Mouse (Mus musculus): ENCODE results near the gene Glt8d1. TPM values are rescaled to one million over a fixed set of nuclear protein-coding genes. Genes with fewer than 3 reads are reported as not detected.
A peak's percentile ranks its signal among the peaks of the same experiment; 100 is the strongest.

The Glt8d1 gene
- 10 to 100 TPM; 23.6 to 25.7 TPM for total RNA-seq (2021)
- long read RNA-seq, experiment 1, transcript Glt8d1-201 (10 exons, 2,018 nt), result major isoform, 16 of 36 reads
- long read RNA-seq, experiment 1, partial matches to known transcripts, result 2 of 36 reads
- long read RNA-seq, experiment 1, other reads (novel, unspliced or antisense), result 14 of 36 reads
- long read RNA-seq, experiment 2, transcript Glt8d1-201 (10 exons, 2,018 nt), result major isoform, 7 of 38 reads
- long read RNA-seq, experiment 2, transcript Glt8d1-202 (10 exons, 1,498 nt), result major isoform, 7 of 38 reads
- long read RNA-seq, experiment 2, partial matches to known transcripts, result 0 of 38 reads
- long read RNA-seq, experiment 2, other reads (novel, unspliced or antisense), result 23 of 38 reads

DNA sequence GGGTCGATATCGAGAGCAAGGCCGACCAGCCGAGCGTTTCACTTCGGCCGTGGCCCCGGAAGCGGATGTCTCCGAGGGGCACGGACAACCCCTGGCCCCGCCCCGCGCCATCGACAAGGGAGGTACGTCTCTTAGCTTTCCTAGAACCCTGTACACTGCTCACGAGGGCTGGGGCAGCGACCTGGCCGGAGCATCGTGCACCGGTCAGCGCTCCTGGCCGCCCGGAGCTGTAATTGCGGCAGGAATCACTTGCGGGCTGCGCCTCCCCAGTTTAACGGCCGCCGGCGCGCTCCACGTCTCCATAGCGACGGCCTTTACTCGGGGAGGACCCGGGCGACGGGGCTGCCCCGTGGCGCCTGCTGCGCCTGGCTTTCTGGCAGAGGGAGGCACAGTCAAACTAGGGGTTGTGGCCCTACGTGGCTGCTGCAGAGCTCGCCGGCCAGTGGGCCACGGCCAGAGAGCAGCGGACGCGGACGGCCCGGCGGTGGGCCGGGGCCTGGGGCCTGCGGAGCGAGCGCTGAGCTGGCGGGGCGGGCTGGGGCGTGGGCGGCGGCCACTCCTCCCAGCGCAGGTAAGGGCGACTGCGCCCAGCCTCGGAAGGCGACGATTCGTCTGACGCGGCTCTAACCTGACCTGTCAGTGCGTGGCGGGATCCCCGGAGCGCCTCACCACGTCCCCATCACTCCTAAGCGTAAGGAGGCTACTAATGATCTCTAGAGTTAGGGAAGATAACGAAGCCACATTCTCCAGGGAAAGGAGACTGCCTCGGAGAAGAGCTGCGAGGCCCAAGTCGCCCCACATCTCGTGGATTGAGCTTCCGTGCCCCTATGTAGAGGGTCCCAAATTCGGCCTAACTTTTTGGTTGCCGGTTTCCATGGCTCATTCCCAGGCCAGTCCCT is at the start of gene Glt8d1, which contains the start of gene Spcs1:
Gene Glt8d1 (plus strand): TSS at position 94 of the 899 bp plus-strand sequence.
Gene Spcs1 (minus strand): TSS at position 366 of the 899 bp plus-strand sequence.
- intact Hi-C loops (cut with DNase I), result loop anchor here (2.0 kb wide), 2 partner anchors 17 to 51 kb away; partner anchors contain the start of genes Gnl3, Nek4 and Pbrm1
- DNase-seq, result peak; percentile 87 to 88

DNA sequence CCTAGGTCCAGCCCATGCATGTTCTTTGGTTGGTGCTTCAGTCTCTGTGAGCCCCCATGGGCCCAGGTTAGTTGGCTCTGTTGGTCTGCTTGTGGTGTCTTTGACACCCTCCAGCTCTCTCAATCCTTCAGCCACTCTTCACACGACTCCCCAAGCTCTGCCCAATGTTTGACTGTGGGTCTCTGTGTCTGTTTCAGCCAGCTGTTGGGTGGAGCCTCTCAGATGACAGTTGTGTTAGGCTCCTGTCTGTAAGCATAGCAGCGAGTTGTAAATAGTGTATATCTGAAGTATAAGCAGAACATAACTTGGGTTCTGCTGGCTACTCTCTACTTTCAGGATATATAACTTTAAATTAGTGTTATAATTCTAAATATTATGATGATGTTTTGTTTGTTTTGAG is 42.7 kb upstream of the Glt8d1 start:
- DNase-seq, result no peak
- intact Hi-C loops (cut with DNase I), result no loop called here

DNA sequence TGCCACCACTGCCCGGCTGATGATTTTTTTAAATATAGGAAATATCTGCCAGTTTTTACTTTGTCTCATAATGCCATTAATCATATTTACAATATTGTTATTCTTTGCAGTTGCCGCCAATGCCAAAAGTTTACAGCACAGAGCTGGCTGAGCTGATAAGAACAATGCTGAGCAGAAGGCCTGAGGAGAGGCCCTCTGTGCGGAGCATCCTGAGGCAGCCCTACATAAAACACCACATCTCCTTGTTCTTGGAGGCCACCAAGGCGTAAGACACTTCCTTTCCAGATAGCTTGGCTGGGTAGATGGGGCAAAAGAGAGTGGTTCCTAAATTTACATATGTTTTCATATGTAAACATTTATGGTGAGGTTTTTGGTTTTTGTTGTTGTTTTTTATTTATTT is 42.2 kb upstream of the Glt8d1 start:
- DNase-seq, result no peak
- intact Hi-C loops (cut with DNase I), result no loop called here

DNA sequence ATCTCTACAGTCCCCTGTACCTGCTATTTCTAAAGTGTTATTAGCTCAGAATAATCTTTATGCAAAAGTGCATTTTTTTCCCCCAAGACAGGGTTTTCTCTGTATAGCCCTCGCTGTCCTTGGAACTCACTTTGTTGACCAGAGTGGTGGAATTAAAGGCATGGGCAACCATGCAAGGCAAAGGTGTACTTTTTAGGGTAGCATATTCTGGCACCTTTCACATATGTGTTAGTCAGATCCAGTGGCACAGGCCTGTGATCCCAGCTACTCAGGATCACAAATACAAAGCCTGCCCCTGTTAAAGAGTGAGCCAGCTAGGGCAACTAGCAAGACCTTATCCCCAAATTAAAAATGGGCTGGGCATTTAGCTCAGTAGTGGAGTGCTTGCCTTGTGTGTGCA is 40.8 kb upstream of the Glt8d1 start:
- DNase-seq, result no peak
- intact Hi-C loops (cut with DNase I), result no loop called here

DNA sequence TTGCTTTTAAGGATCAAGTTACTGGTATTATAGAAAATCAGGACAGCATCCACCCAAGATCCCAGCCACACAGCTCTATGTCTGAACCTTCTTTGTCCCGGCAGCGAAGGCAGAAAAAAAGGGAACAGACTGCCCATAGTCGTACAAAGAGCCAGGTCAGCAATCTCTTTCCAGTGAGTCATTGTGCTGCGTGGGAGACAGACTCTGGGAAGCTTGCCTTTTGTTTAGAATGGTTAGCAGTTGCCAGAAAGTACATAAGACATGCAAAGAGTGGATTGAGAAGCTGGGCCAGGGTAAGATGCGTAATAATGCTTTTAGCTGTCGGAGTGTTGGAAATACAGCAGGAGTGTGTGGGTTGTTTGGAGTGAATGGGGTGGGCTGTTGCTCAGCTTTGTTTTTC is 27.0 kb upstream of the Glt8d1 start:
- peak; percentile 10 to 27 for DNase-seq
- intact Hi-C loops (cut with DNase I), result no loop called here

DNA sequence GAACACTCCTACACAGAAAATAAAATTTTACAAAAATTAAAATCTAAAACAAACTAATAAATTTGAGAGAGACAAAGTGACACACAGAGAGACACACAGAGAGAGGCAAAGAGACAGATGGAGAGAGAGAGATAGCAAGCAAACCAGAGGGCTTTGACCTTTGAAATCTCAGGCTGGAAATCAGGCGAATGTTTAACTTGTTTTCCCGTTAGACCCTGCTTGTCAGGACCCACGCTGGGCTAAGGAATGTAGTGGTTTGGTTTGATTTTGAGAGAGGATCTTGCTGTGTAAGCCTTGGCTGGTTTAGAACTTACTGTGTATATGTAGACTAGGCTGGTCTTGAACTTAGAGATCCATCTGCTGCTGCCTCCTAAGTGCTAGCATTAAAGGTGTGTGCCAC is 25.0 kb upstream of the Glt8d1 start:
- DNase-seq, result no peak
- intact Hi-C loops (cut with DNase I), result no loop called here

DNA sequence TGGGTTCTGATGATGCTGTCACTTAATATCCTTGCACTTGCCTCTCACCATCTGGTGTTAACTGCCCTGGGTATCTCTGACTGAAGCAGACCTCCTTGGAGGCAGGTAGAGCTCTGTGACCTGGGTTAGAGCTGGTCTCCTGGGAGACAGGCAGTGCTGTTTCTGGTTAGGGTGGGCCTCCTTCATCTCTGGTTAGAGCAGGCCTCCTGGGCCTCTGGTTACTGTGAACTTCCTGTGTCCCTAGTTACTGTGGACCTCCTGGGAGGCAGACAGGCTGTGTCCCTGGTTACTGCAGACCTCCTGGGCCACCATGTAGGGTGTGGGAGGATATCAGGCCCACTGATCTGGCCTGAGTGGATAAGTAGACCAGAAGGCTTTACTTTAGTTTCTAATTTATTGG is 4.8 kb upstream of the Glt8d1 start:
- intact Hi-C loops (cut with DNase I), result no loop called here
- no peak for DNase-seq

DNA sequence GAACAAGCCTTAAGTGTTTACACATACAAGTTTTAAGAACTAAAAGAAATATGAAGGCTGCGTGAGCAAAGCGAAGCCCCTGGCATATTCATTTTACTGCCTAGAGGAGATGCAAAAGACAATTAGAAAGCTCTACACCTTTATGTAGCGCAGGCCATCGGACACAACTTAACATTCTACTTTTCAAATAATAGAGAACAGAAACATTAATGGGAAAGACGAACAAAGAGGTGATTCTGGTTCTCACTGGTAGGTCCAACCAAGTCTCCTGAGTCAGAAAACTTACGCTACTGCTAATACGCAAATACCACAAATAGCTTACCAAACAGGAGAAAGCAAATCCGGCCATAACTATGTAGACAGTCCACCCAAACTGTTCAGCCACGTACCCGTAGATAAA is 844 bp upstream of the Glt8d1 start:
- DNase-seq, result no peak
- intact Hi-C loops (cut with DNase I), result loop anchor here (2.0 kb wide), 2 partner anchors 18 to 50 kb away; partner anchors contain the start of genes Gnl3, Nek4 and Pbrm1

DNA sequence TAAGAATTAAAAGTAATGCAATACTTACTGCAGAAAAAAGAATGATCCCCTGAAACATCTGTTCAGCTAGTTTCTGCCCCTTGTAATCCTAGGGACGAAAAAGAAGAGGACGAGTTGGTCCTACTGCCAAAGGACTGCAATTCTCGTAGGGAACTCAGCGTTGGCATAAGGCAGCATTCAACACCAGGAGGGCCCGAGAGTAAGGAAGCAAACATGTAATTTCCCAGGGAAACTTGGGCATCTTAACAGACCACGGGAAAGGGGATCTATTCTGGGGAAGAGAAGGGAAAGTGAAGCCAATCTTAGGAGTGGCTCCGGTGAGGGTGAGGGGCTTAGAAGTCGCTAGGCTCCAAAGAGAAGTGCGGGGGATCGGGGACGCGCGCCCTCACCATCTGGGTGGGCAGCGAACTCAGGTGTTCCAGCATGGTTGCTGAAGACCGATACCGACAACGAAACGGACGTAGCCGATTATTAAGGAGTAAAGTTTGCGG is 339 bp upstream of the Glt8d1 start:
- DNase-seq, result no peak

DNA sequence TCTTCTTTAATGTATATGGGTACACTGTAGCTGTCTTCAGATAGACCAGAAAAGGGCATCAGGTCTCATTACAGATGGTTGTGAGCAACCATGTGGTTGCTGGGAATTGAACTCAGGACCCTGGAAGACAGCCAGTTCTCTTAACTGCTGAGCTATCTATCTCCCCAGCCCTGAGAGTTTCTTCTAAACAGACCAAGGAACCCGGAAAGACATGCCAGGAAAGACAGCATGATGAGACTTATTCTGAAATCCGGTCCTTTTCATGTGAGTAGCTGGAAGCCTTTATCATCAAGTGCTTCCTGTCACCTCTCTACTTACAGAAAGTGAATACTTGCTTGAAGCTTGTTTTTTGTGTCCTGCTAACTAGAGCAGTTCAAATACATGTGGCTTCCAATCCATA is 3.3 kb downstream of the Glt8d1 start:
- DNase-seq, result no peak
- intact Hi-C loops (cut with DNase I), result no loop called here

More for the DNA sequence above, 339 bp upstream of the Glt8d1 start:
- intact Hi-C loops (cut with DNase I), result loop anchor here (2.0 kb wide), 2 partner anchors 18 to 50 kb away; partner anchors contain the start of genes Gnl3, Nek4 and Pbrm1

DNA sequence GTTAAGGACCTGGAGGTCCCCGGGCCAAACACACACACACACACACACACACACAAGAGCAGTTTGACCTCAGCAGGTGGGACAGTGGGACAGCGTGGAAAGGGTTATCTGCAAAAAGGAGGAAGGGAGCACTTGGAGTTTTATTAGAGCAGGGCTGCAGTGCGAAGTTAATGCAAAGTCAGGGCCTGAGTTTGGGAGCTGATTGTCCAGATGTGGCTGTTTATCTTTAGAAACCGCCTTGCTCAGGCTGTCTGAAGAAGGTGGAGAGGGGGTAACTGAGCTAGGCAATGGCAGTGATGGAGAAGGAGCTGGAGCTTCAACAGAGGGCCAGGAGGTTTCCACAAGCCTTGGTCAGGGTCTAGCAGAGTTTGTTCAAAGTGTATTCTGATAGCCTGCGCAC is 5.6 kb downstream of the Glt8d1 start:
- no peak for DNase-seq
- intact Hi-C loops (cut with DNase I), result no loop called here

DNA sequence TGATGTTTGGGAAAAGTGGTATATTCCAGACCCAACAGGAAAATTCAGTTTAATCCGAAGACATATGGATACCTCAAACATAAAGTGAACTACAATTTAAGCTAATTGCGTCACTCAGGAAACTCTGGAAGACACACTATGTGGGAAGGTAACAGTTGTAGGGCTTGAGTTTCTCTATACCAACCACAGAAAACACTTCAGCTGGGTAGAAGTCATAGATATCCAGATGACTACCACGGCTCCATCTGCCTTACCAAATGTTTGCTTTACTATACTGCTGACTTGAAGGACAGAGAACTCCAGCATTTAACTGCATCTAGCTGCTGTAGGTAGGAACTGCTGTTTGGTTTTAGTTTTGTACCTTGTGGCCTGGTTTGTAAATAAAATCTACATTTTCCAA is 10.4 kb downstream of the Glt8d1 start:
- intact Hi-C loops (cut with DNase I), result no loop called here
- DNase-seq, result no peak

DNA sequence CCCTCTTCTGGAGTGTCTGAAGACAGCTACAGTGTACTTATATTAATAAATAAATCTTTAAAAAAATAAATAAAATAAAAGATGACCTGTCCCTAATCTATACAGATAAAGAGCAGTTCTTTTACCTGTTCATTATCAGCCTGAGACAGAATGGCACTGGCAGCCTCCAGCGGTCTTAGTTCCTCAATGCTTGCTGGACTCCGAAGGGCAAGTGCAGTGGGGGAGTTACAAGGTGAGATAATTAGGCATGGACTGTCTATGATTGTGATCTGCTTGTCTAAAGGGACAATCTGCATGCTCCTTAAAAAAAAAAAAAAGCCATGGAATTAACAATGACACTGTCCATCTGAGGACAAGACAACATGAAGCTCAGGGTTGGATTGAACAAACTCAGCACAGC is 12.7 kb downstream of the Glt8d1 start:
- intact Hi-C loops (cut with DNase I), result no loop called here
- no peak for DNase-seq

DNA sequence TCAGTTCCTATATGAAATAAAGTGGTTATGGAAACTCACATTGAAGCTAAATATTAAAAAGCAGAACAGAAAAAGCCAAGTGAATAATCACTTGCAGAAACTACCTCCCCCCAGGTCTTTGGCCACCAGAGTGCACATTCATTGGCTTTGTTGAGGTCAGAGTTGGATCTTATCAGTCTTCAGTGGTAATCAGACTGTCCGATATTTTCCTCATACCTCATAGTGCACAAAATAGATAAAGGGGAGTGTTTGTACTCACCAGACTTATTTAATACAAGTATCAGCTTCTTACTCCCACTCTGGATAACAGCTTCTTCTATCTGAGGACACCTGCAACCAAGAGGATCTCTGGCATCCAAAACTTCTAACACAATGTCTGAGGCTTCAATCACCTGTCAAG is 14.9 kb downstream of the Glt8d1 start:
- intact Hi-C loops (cut with DNase I), result no loop called here
- no peak for DNase-seq

DNA sequence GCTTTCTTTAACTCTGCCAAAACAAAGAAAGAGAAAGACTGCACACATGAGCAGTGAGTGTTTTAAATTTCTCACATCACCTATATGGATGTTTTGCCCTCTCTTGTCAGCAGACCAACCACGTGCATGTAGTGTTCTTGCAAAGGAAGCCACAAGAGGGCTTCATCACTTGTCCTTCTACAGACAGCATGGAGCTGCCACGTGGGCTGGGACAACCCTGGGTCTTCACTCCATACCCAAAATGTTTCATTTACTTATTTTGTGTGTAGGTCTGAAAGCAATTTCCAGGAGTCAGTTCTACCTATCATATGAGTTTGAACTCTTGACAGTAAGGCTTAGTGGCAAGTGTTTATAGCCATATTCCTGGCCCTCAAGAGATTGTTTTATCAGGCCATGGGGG is 16.7 kb downstream of the Glt8d1 start:
- DNase-seq, result no peak
- intact Hi-C loops (cut with DNase I), result loop anchor here (2.0 kb wide), 1 partner anchor 17 kb away; the partner anchor contains the start of genes Glt8d1 and Spcs1

DNA sequence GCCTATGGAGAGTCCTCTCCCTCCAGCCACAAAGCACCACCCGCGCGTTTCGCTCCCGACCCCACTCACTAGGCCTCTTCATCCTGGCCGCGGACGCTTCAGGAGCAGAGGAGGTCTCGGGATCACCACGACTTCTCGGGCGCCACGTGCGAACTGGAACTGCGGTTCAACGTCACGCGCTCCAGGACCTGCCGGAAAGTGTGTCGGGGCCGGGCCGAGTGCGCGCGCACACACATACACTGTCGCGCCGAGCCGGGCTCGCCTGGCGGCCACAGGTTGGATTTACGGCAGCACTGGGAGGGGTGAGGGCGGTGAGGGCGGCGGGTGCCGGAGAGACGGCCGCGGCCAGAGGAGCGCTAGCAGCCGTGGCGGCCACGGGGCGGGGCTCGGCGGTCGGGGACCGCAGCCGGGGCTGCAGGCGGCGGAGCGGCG is 17.7 kb downstream of the Glt8d1 start, which contains the start of the genes Pbrm1 and Gnl3:
Gene Pbrm1 (plus strand): TSS at position 279 of the 432 bp plus-strand sequence.
Gene Gnl3 (minus strand): TSS at position 293 of the 432 bp plus-strand sequence.
- DNase-seq, result peak; percentile 97
- intact Hi-C loops (cut with DNase I), result loop anchor here (2.0 kb wide), 1 partner anchor 18 kb away; the partner anchor contains the start of genes Glt8d1 and Spcs1

DNA sequence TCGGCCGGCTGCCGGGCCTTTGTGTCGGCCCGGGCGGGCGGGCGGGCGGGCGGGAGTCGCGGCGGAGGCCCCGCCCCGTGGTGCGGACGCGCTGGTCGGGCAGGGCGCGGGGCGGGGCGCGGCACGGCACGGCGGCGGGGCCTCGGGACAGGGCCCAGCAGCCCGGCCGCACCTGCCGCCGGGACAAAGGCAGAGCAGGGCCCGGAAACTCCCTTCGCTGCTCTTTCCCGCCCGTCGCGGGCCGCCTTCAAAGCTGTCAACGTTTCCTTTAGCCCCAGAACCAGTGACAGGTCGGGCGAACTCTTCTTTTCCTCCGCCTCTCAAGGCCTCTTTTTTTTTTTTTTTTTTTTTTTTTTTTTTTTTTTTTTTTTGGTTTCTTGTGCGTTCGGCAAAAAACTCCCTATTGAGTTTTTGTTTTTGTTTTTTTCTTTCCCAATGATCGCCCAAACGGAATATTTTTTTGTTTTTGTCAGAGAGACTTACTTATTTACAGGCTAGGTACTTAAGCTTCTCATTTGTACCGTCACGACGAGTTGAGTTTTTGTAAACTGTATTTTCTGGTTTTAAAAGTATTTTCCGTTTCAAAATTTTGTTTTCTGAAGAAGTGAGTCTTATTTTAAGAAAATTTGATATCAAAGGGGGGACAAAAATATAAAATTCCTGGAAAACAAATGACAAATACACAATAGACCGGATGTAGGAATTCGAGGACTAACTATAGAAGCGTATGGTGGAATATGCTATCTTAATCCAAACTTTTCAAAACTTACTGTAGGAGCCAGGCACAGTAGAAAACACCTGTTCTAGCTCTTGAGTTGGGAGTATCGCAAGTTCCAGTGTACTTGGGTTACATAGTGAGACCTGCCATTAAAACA is 18.4 kb downstream of the Glt8d1 start:
- intact Hi-C loops (cut with DNase I), result loop anchor here (2.0 kb wide), 1 partner anchor 19 kb away; the partner anchor contains the start of genes Glt8d1 and Spcs1
- DNase-seq, result peak; percentile 83 to 90

DNA sequence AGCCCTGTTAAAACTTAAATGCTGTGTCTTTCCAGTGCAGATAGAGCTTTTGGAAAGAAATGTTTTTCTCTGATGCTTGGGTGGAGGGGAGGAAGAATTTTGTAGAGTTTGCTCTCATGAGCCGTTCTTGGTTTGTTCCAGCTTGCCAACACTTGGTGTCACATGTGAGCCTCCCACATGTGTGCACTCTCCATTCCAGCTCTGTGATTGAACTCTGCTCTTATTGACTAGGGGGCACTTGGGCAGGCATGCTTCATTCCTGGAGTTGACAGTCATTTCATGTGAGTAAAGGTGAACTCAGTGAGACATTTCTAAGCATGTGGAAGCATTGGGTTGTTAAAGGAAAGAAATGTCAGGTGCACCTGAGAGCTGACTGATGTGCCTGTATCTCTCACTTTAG is 21.4 kb downstream of the Glt8d1 start:
- intact Hi-C loops (cut with DNase I), result no loop called here

DNA sequence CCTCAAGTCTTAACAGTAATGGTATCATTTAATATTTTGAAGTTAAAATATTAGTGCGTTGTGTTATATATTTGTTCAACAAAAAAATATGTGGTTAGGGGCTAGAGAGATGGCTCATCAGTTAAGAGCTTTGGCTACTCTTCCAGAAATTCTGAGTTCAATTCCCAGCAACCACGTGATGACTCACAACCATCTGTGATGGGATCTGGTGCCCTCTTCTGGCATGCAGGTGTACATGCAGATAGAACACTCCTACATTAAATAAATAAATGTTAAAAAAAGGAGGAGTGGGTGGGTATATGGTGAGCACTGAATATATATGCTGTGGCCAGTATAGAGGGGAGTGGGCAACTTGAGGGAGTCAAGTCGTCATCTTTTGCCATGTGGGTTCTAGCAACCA is 24.6 kb downstream of the Glt8d1 start:
- no peak for DNase-seq
- intact Hi-C loops (cut with DNase I), result no loop called here

More for the DNA sequence above, 21.4 kb downstream of the Glt8d1 start:
- no peak for DNase-seq

DNA sequence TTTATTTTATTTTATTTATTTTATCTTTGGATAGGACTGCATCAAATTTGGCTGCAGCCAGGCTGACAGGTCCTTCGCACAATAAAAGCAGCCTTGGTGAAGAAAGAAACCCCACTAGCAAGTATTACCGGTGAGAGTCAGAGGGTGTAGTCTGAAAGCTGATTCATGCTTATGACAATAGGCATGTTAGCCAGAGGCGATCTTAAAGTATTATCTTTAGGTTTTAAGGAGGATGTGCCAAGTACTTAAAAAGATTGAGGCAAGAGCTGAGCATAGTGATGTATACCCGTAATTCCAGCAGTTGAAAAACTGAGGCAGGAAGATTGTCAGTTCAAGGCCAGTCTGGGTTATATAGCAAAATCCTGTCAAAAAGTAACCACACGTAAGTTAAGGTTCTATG is 44.1 kb downstream of the Glt8d1 start:
- no peak for DNase-seq
- intact Hi-C loops (cut with DNase I), result no loop called here
